Mouse (Mus musculus): ENCODE measurements around the gene Wwc2.
"Not testable (repeated sequence)": the region's sequence is repeated elsewhere in the genome, so short reads cannot be mapped to it uniquely, and the experiment has no call there.

Wwc2 gene

GRCm38 (mm10) chr8:47849842-47850241 is 140.9 kb downstream of the Wwc2 start:
- DNase-seq (ENCODE audit: low read depth, low spot score), result peak; percentile 12
- Histone ChIP-seq H3K27me3 (ENCODE audit: control insufficient read depth, insufficient read depth, low read length, poor library complexity, severe bottlenecking) (no peaks in the 10 kb centered on the region), H3K36me3 (ENCODE audit: control insufficient read depth, insufficient read depth, low read length, poor library complexity, severe bottlenecking) (no peaks in the 10 kb centered on the region; the same call in 1 of the 2 replicates)

GRCm38 (mm10) chr8:47847931-47848330 is 142.8 kb downstream of the Wwc2 start:
- Histone ChIP-seq H3K36me3 (ENCODE audit: control insufficient read depth, insufficient read depth, low read length, poor library complexity, severe bottlenecking) (no peaks in the 10 kb centered on the region; the same call in 1 of the 2 replicates), H3K27me3 (ENCODE audit: control insufficient read depth, insufficient read depth, low read length, poor library complexity, severe bottlenecking) (no peaks in the 10 kb centered on the region)
- DNase-seq (ENCODE audit: low read depth, low spot score), result no peak

- Histone ChIP-seq H3K36me3 (ENCODE audit: control insufficient read depth, insufficient read depth, low read length, poor library complexity, severe bottlenecking) (no peaks in the 10 kb centered on the region; the same call in 1 of the 2 replicates), H3K27me3 (ENCODE audit: control insufficient read depth, insufficient read depth, low read length, poor library complexity, severe bottlenecking) (no peaks in the 10 kb centered on the region)
- DNase-seq (ENCODE audit: low read depth, low spot score), result no peak
Observed at GRCm38 (mm10) chr8:47847161-47847560, 143.6 kb downstream of the Wwc2 start.

GRCm38 (mm10) chr8:47845956-47846355 is 144.8 kb downstream of the Wwc2 start:
- Histone ChIP-seq H3K36me3 (ENCODE audit: control insufficient read depth, insufficient read depth, low read length, poor library complexity, severe bottlenecking) (no peaks in the 10 kb centered on the region; the same call in 1 of the 2 replicates), H3K27me3 (ENCODE audit: control insufficient read depth, insufficient read depth, low read length, poor library complexity, severe bottlenecking) (no peaks in the 10 kb centered on the region)
- no peak for DNase-seq (ENCODE audit: low read depth, low spot score)

GRCm38 (mm10) chr8:47843651-47844050 is 147.1 kb downstream of the Wwc2 start:
- Histone ChIP-seq H3K27me3 (ENCODE audit: control insufficient read depth, insufficient read depth, low read length, poor library complexity, severe bottlenecking) (no peaks in the 10 kb centered on the region), H3K36me3 (ENCODE audit: control insufficient read depth, insufficient read depth, low read length, poor library complexity, severe bottlenecking) (peaks cover 3% of the 10 kb centered on the region)
- DNase-seq (ENCODE audit: low read depth, low spot score), result no peak

GRCm38 (mm10) chr8:47843063-47843462 is 147.7 kb downstream of the Wwc2 start:
- no peaks in the 10 kb centered on the region for H3K27me3 ChIP-seq (ENCODE audit: control insufficient read depth, insufficient read depth, low read length, poor library complexity, severe bottlenecking)
- peaks cover 3% of the 10 kb centered on the region for H3K36me3 ChIP-seq (ENCODE audit: control insufficient read depth, insufficient read depth, low read length, poor library complexity, severe bottlenecking)
- DNase-seq (ENCODE audit: low read depth, low spot score), result no peak

- Histone ChIP-seq H3K36me3 (ENCODE audit: control insufficient read depth, insufficient read depth, low read length, poor library complexity, severe bottlenecking) (no peaks in the 10 kb centered on the region), H3K27me3 (ENCODE audit: control insufficient read depth, insufficient read depth, low read length, poor library complexity, severe bottlenecking) (no peaks in the 10 kb centered on the region)
- no peak for DNase-seq (ENCODE audit: low read depth, low spot score)
Observed at GRCm38 (mm10) chr8:47833944-47834343, 156.8 kb downstream of the Wwc2 start.

- DNase-seq (ENCODE audit: low read depth, low spot score), result no peak
- no peaks in the 10 kb centered on the region for H3K36me3 ChIP-seq (ENCODE audit: control insufficient read depth, insufficient read depth, low read length, poor library complexity, severe bottlenecking)
- no peaks in the 10 kb centered on the region for H3K27me3 ChIP-seq (ENCODE audit: control insufficient read depth, insufficient read depth, low read length, poor library complexity, severe bottlenecking)
Observed at GRCm38 (mm10) chr8:47832616-47833015, 158.1 kb downstream of the Wwc2 start.

- H3K27me3 ChIP-seq (ENCODE audit: control insufficient read depth, insufficient read depth, low read length, poor library complexity, severe bottlenecking), result no peaks in the 10 kb centered on the region
- H3K36me3 ChIP-seq (ENCODE audit: control insufficient read depth, insufficient read depth, low read length, poor library complexity, severe bottlenecking), result no peaks in the 10 kb centered on the region
- DNase-seq (ENCODE audit: low read depth, low spot score), result no peak
Observed at GRCm38 (mm10) chr8:47826911-47827310, 163.8 kb downstream of the Wwc2 start.

GRCm38 (mm10) chr8:47825596-47825995 is 165.1 kb downstream of the Wwc2 start:
- H3K27me3 ChIP-seq (ENCODE audit: control insufficient read depth, insufficient read depth, low read length, poor library complexity, severe bottlenecking), result no peaks in the 10 kb centered on the region
- H3K36me3 ChIP-seq (ENCODE audit: control insufficient read depth, insufficient read depth, low read length, poor library complexity, severe bottlenecking), result no peaks in the 10 kb centered on the region
- DNase-seq (ENCODE audit: low read depth, low spot score), result no peak

- no peaks in the 10 kb centered on the region for H3K27me3 ChIP-seq (ENCODE audit: control insufficient read depth, insufficient read depth, low read length, poor library complexity, severe bottlenecking)
- DNase-seq (ENCODE audit: low read depth, low spot score), result no peak
- H3K36me3 ChIP-seq (ENCODE audit: control insufficient read depth, insufficient read depth, low read length, poor library complexity, severe bottlenecking), result no peaks in the 10 kb centered on the region
Observed at GRCm38 (mm10) chr8:47824182-47824581, 166.5 kb downstream of the Wwc2 start, which contains the start of gene Cldn22. Gene Cldn22 (plus strand): TSS chr8:47824482.

- H3K36me3 ChIP-seq (ENCODE audit: control insufficient read depth, insufficient read depth, low read length, poor library complexity, severe bottlenecking), result no peaks in the 10 kb centered on the region
- H3K27me3 ChIP-seq (ENCODE audit: control insufficient read depth, insufficient read depth, low read length, poor library complexity, severe bottlenecking), result no peaks in the 10 kb centered on the region
- DNase-seq (ENCODE audit: low read depth, low spot score), result no peak
Observed at GRCm38 (mm10) chr8:47823777-47824176, 166.9 kb downstream of the Wwc2 start.

- H3K36me3 ChIP-seq (ENCODE audit: control insufficient read depth, insufficient read depth, low read length, poor library complexity, severe bottlenecking); DNase-seq (ENCODE audit: low read depth, low spot score); H3K27me3 ChIP-seq (ENCODE audit: control insufficient read depth, insufficient read depth, low read length, poor library complexity, severe bottlenecking): not testable (repeated sequence)
Observed at GRCm38 (mm10) chr8:47822541-47822940, 168.2 kb downstream of the Wwc2 start.

- Histone ChIP-seq H3K27me3 (ENCODE audit: control insufficient read depth, insufficient read depth, low read length, poor library complexity, severe bottlenecking) (no peaks in the 10 kb centered on the region), H3K36me3 (ENCODE audit: control insufficient read depth, insufficient read depth, low read length, poor library complexity, severe bottlenecking) (no peaks in the 10 kb centered on the region)
- DNase-seq (ENCODE audit: low read depth, low spot score), result no peak
Observed at GRCm38 (mm10) chr8:47821843-47822242, 168.9 kb downstream of the Wwc2 start, which contains the start of gene Cldn24. Gene Cldn24 (plus strand): TSS chr8:47822143.

- Histone ChIP-seq H3K27me3 (ENCODE audit: control insufficient read depth, insufficient read depth, low read length, poor library complexity, severe bottlenecking) (no peaks in the 10 kb centered on the region), H3K36me3 (ENCODE audit: control insufficient read depth, insufficient read depth, low read length, poor library complexity, severe bottlenecking) (no peaks in the 10 kb centered on the region)
- no peak for DNase-seq (ENCODE audit: low read depth, low spot score)
Observed at GRCm38 (mm10) chr8:47820914-47821772, 169.6 kb downstream of the Wwc2 start.
